22 mouse cellular contexts compared by ENCODE assay signal in the genomic region with DNA sequence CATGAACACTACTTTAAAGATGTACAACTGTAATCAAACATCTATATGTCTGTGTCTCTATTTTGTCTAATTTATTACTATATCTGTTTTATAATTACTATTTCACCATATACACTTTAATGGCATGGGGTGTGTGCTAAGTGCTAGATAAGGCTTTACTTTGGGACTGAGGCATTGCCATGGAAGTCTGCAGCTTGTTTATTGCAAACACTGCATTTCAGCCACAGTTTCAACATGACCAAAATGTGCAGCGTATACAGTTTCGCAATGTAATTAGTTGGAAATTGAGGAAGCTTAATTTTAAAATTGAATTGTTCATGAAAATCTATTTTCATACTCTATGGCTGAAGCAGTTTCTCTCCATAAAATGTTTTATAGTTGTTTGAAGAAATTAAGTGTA.
"Had no signal": no experiment of that assay in that cellular context is flagged by ENCODE, and none has a peak within 500 bp of the region (broad histone marks: within the 10 kb centered on the region; RNA-seq: fewer than 3 reads in every experiment).

No protein-coding gene starts in this region.

- H3K9ac ChIP-seq: limb, embryonic 13.5 days; liver, embryonic 14.5 days; liver, postnatal 0 days; neural tube, embryonic 12.5 days; neural tube, embryonic 15.5 days had no signal

- DNase-seq: kidney, adult 18-20 months; kidney, adult 9 months; kidney, postnatal 14 days; layer of hippocampus, adult 9-11 months; liver; liver, postnatal 0 days; lung, postnatal 14 days; midbrain, embryonic 14.5 days; right cerebral cortex, adult 18-20 months; thymus, adult 2 months; thymus, postnatal 14 days; thymus, postnatal 4 days had no signal

- H3K27ac ChIP-seq: layer of hippocampus, adult 2 months; limb, embryonic 10.5 days; limb, embryonic 13.5 days; liver, embryonic 14.5 days; neural tube, embryonic 12.5 days; neural tube, embryonic 15.5 days; stomach, postnatal 0 days had no signal

- H3K4me1 ChIP-seq: limb, embryonic 10.5 days; limb, embryonic 13.5 days; neural tube, embryonic 12.5 days; neural tube, embryonic 15.5 days had no signal

- H3K4me3 ChIP-seq: layer of hippocampus, adult 2 months; limb, embryonic 10.5 days; limb, embryonic 13.5 days; neural tube, embryonic 12.5 days; neural tube, embryonic 15.5 days had no signal

- H3K4me2 ChIP-seq: limb, embryonic 13.5 days; midbrain, embryonic 11.5 days; neural tube, embryonic 12.5 days; neural tube, embryonic 15.5 days had no signal

- H3K9me3 ChIP-seq: limb, embryonic 10.5 days; limb, embryonic 13.5 days; neural tube, embryonic 12.5 days; neural tube, embryonic 15.5 days had no signal

- H3K27me3 ChIP-seq: limb, embryonic 13.5 days; neural tube, embryonic 12.5 days; neural tube, embryonic 15.5 days had no signal

- ATAC-seq: inflammation-experienced regulatory T-cells, adult 6 months; intestine, embryonic 16.5 days; liver, postnatal 0 days had no signal

- H3K36me3 ChIP-seq: limb, embryonic 10.5 days; limb, embryonic 13.5 days; neural tube, embryonic 12.5 days had no signal
